Comparison of ENCODE assay signal across 11 mouse cellular contexts in the genomic region with DNA sequence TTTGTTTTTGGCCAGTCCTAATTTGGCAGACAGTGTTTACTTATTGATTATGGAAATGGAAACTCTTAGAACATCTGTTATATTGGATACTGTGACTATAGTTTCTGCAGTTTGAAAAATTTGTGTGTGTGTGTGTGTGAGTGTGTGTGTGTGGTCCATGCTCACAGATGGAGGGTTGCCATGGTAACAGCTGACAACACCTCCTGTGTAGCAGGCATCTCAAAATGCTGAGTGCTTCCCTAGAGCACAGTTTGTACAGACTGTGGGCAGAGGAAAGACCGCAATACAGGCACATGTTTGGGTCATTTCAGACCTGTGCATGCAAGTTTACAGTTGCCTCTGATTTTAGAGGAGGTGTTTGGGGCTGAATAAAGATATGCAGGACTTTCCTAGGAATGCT.
DNase-seq lines count a peak whose midpoint lies in the region.
"Had no signal": no experiment of that assay in that cellular context is flagged by ENCODE, and none has a peak within 500 bp of the region (broad histone marks: within the 10 kb centered on the region; RNA-seq: fewer than 3 reads in every experiment).

No protein-coding gene starts in this region.

- intact Hi-C loops in left cerebral cortex, postnatal 4 days (cut with DNase I) = no loop called here
- intact Hi-C loops in heart, postnatal 25 days (cut with DNase I) = no loop called here

- peak; percentile 66 to 77 for DNase-seq in cerebellum, postnatal 10 days
- no peak for DNase-seq in cerebellum, adult 18-20 months
- peak; percentile 91 for DNase-seq in brain, adult 2 months (ENCODE audit: low read depth, low spot score)
- DNase-seq in layer of hippocampus, adult 18-20 months (ENCODE audit: low spot score in 2 of 2) = peak; percentile 71 to 86
- peak; percentile 25 for DNase-seq in left cerebral cortex, postnatal 4 days
- no peak for DNase-seq in yolk sac, embryonic 10.5 days (ENCODE audit: low spot score)
- DNase-seq in adrenal gland, postnatal 14 days = no peak
- DNase-seq in heart, postnatal 25 days (ENCODE audit: low spot score) = no peak
- DNase-seq: adrenal gland, adult 8-10 months; gastrocnemius, postnatal 10 days; kidney, postnatal 4 days had no signal

Comparison
In these comparisons a context has a peak if more than half of its experiments do, and no peak if none do; other contexts are left out.
1. DNase-seq: peak in cerebellum, postnatal 10 days (2 of 2), brain, adult 2 months (single experiment), layer of hippocampus, adult 18-20 months (2 of 2) and left cerebral cortex, postnatal 4 days (single experiment); none in cerebellum, adult 18-20 months (0 of 2), yolk sac, embryonic 10.5 days (single experiment), adrenal gland, postnatal 14 days (single experiment) and heart, postnatal 25 days (single experiment).